Mouse (Mus musculus) kidney, embryonic 15.5 days (tissue): ENCODE measurements around the gene Fam163a. TPM values are rescaled to one million over a fixed set of nuclear protein-coding genes. Genes with fewer than 3 reads are reported as not detected.

ENCODE experiments used
- ATAC-seq: fragments of 200-750 bp; cut with Nextera tagmentation; replicated peaks from 2 replicates; pipeline ENCODE4 v1.8.0; 2017; ENCODE audit warnings: moderate TSS enrichment; ENCODE audit not compliant: low FRiP score
- H3K27ac ChIP-seq: fragments of 300-500 bp; sonication (generic); 2 replicates; pipeline ENCODE4 v1.5.1; 2015; ENCODE audit warnings: mild to moderate bottlenecking, inconsistent platforms
- H3K27me3 ChIP-seq: fragments of 300-500 bp; sonication (generic); 2 replicates; pipeline ENCODE4 v1.6.1; 2015; ENCODE audit warnings: inconsistent platforms
- H3K36me3 ChIP-seq: fragments of 300-500 bp; sonication (generic); 2 replicates; pipeline ENCODE4 v1.6.1; 2015; ENCODE audit warnings: inconsistent platforms
- H3K4me1 ChIP-seq: fragments of 300-500 bp; sonication (generic); 2 replicates; pipeline ENCODE4 v1.6.1; 2015; ENCODE audit warnings: inconsistent platforms
- H3K4me2 ChIP-seq: fragments of 300-500 bp; sonication (generic); 2 replicates; pipeline ENCODE4 v1.6.1; 2015; ENCODE audit warnings: moderate library complexity, mild to moderate bottlenecking, inconsistent platforms
- H3K4me3 ChIP-seq: fragments of 300-500 bp; sonication (generic); replicated peaks from 2 replicates; pipeline ENCODE4 v1.5.1; 2015; ENCODE audit warnings: mild to moderate bottlenecking, inconsistent platforms
- H3K9ac ChIP-seq: fragments of 300-500 bp; sonication (generic); 2 replicates; pipeline ENCODE4 v1.6.1; 2015; ENCODE audit warnings: mild to moderate bottlenecking, inconsistent platforms
- H3K9me3 ChIP-seq: fragments of 300-500 bp; sonication (generic); replicated peaks from 2 replicates; pipeline ENCODE4 v1.6.1; 2016; ENCODE audit warnings: inconsistent platforms
- WGBS: fragments of 180-500 bp; shearing (Covaris S2); methylation state at CpG from one replicate; pipeline ENCODE4 v1.1.7; 2015; ENCODE audit warnings: mixed read lengths; 5-methylcytosine and 5-hydroxymethylcytosine counted together
- polyA plus RNA-seq: library from polyadenylated mRNA; unstranded; fragments of >200 nt; fragmentation: Nextera tagmentation; extraction: Ambion mirVana; gene quantifications from 2 replicates; pipeline ENCODE4 v1.2.1, GENCODE M21; 2015

Fam163a gene
- polyA plus RNA-seq, 1 experiment from 2014 or later = 1.5 TPM

GRCm38 (mm10) chr1:156193292-156193691, 11.5 kb downstream of the Fam163a start:
- no peak overlapping the region for H3K4me2 ChIP-seq
- no peaks in the 10 kb centered on the region for H3K9me3 ChIP-seq
- H3K4me1 ChIP-seq = 0 out of 2 replicates have a peak, but pooled peaks cover 2% of the 10 kb centered on the region
- no peaks in the 10 kb centered on the region for H3K36me3 ChIP-seq
- H3K27me3 ChIP-seq = peaks cover 75% of the 10 kb centered on the region
- no peak overlapping the region for H3K4me3 ChIP-seq
- H3K9ac ChIP-seq = no peak overlapping the region
- no peak overlapping the region for H3K27ac ChIP-seq
- 24% methylated on average over 7 of the region's 7 CpGs for WGBS
- no peak for ATAC-seq

- ATAC-seq = no peak
- 0 out of 2 replicates have a peak, but pooled peaks cover 2% of the 10 kb centered on the region for H3K4me1 ChIP-seq
- no peak overlapping the region for H3K4me3 ChIP-seq
- no peaks in the 10 kb centered on the region for H3K9me3 ChIP-seq
- H3K9ac ChIP-seq = no peak overlapping the region
- H3K27me3 ChIP-seq = peaks cover 75% of the 10 kb centered on the region
- no peak overlapping the region for H3K4me2 ChIP-seq
- WGBS = 61% methylated on average over 7 of the region's 7 CpGs
- H3K36me3 ChIP-seq = no peaks in the 10 kb centered on the region
- no peak overlapping the region for H3K27ac ChIP-seq
Measured at GRCm38 (mm10) chr1:156192853-156193252, 12.0 kb downstream of the Fam163a start.

- H3K36me3 ChIP-seq = no peaks in the 10 kb centered on the region
- no peak overlapping the region for H3K4me3 ChIP-seq
- H3K27ac ChIP-seq = no peak overlapping the region
- peaks cover 33% of the 10 kb centered on the region for H3K4me1 ChIP-seq
- 90% methylated on average over 3 of the region's 3 CpGs for WGBS
- H3K4me2 ChIP-seq = no peak overlapping the region
- peaks cover 71% of the 10 kb centered on the region for H3K27me3 ChIP-seq
- H3K9me3 ChIP-seq = peaks cover 5% of the 10 kb centered on the region; the same call in 1 of the 2 replicates
- ATAC-seq = no peak
- no peak overlapping the region for H3K9ac ChIP-seq
Measured at GRCm38 (mm10) chr1:156186646-156187045, 18.2 kb downstream of the Fam163a start.

DNA sequence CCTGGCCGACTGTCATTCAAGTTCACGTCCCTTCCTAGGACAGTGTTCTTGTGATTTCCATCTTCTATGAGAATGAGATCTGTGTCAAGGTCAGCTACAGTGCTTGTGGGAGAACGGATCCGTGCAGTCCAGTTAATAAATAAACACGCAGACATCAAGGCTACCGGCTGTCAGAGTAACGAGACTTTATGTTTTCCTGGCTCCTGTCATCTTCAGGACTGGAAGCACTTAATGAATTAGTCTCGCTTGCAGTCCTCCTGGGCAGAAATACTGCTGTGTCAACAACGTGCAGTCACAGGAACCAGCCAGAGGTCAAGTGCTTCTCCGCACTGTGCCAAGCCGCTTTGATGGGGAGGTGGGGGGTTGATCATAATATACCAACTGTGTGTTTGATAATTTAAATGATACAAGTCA, 20.7 kb downstream of the Fam163a start:
- Histone ChIP-seq H3K27ac (peak overlapping the region; percentile 57), H3K36me3 (no peaks in the 10 kb centered on the region), H3K4me3 (no peak overlapping the region), H3K27me3 (peaks cover 77% of the 10 kb centered on the region), H3K4me2 (peak overlapping the region; percentile 41), H3K9me3 (peaks cover 5% of the 10 kb centered on the region; the same call in 1 of the 2 replicates), H3K4me1 (peaks cover 30% of the 10 kb centered on the region), H3K9ac (no peak overlapping the region)
- ATAC-seq = peak; percentile 89
- WGBS = under 1% methylated on average over 11 of the region's 11 CpGs

DNA sequence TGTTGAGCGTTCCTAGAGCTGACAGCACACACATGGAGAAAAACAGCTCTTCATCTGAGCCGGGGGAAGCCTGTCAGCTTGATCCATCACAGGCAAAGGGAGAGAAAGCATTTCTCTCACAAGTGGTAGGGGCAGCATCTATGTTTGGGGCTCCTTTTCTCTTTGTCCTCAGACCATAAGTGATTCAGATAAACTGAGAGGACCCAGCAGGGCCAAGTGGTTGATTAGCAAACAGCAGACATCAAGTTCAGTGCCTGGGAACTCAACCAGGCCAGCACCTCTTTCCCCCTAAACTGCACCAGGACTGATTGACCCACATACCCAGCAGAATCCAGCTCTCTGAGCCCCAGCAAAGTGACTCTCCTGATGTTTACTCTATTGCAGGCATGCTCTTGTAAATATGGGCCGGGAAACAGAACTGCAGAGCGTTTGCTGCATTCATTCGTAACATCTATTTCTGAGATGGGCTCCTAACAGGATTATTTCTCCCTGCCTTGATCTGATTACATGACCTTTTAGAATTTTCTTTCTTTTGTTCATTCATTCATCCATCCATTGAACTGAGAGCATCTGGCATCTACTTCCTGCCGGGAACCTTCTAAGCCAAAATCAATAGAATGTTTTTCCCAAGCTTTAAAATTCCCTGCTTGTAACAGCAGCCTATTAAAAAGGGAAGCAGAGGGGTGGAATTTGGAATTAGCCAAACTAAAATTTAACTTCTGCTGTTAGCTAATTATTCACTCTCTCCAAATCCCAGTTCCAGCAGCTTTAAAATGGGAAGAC, 21.5 kb downstream of the Fam163a start:
- Histone ChIP-seq H3K4me2 (peak overlapping the region; percentile 41; the same call in 1 of the 2 replicates), H3K4me1 (peaks cover 30% of the 10 kb centered on the region), H3K4me3 (no peak overlapping the region), H3K9ac (no peak overlapping the region), H3K27ac (peak overlapping the region; percentile 57), H3K9me3 (peaks cover 5% of the 10 kb centered on the region; the same call in 1 of the 2 replicates), H3K27me3 (peaks cover 77% of the 10 kb centered on the region), H3K36me3 (no peaks in the 10 kb centered on the region)
- peak; percentile 7; the same call in 1 of the 2 replicates for ATAC-seq
- 35% methylated on average over 6 of the region's 6 CpGs for WGBS

DNA sequence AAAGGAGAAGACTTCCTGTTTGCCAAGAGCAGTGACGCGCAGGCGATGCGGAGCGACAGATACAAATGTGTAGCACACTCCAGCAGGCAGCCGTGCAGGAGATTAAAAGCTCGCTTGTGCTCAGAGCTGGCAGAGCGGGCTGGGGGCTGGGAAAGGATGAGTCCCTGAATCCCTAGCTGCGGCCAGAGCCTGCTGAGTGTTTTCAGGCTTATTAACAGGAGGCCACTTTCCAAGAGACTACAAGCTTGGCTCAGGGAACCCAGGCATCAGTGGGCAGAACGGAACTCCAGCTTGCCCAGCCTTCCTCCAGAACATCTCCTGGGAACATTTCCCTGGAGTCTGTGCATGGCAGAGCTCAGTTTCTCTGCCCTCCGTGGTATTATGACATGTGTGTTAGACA, 25.0 kb downstream of the Fam163a start:
- 35% methylated on average over 11 of the region's 11 CpGs for WGBS
- ATAC-seq = no peak
- no peaks in the 10 kb centered on the region for H3K9me3 ChIP-seq

DNA sequence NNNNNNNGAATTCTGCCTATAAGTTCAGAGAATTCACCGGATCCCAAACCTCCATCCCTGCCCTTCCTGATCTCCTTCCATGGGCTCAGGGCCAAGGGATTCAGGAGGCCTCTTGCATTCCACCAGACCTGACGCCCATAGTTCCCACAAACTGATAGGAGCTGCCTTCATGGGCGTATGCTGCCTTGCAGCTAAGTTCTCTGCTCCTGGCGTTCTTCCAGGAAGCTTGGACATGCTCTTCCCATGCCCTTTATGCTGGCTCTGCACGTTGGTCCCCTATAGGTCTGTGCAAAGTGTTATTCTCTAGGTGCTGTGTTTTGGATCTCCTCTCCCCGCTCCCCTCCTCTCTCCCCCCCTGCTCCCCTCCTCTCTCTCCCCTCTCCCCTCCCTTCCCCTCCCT, 36.1 kb downstream of the Fam163a start:
- Histone ChIP-seq H3K4me3 (no peak overlapping the region), H3K4me1 (0 out of 2 replicates have a peak, but pooled peaks cover 3% of the 10 kb centered on the region), H3K27me3 (peaks cover 21% of the 10 kb centered on the region), H3K4me2 (no peak overlapping the region), H3K9me3 (no peaks in the 10 kb centered on the region; the same call in 1 of the 2 replicates), H3K9ac (no peak overlapping the region), H3K36me3 (no peaks in the 10 kb centered on the region), H3K27ac (no peak overlapping the region)
- ATAC-seq = no peak
- 45% methylated on average over 6 of the region's 6 CpGs for WGBS

More for the DNA sequence above, 25.0 kb downstream of the Fam163a start:
- peaks cover 28% of the 10 kb centered on the region for H3K4me1 ChIP-seq
- no peak overlapping the region for H3K4me3 ChIP-seq
- H3K36me3 ChIP-seq = no peaks in the 10 kb centered on the region
- H3K27ac ChIP-seq = no peak overlapping the region
- H3K4me2 ChIP-seq = 0 out of 2 replicates have a peak overlapping the region, but pooled peaks have one; percentile 1
- H3K27me3 ChIP-seq = peaks cover 58% of the 10 kb centered on the region
- H3K9ac ChIP-seq = no peak overlapping the region

GRCm38 (mm10) chr1:156116770-156117169, 88.1 kb downstream of the Fam163a start:
- Histone ChIP-seq H3K4me3 (no peak overlapping the region), H3K36me3 (no peaks in the 10 kb centered on the region), H3K9ac (no peak overlapping the region), H3K27me3 (peaks cover 41% of the 10 kb centered on the region), H3K27ac (no peak overlapping the region), H3K4me2 (no peak overlapping the region), H3K4me1 (peaks cover 12% of the 10 kb centered on the region), H3K9me3 (no peaks in the 10 kb centered on the region)
- 54% methylated on average over 3 of the region's 3 CpGs for WGBS
- ATAC-seq = no peak

GRCm38 (mm10) chr1:156113884-156114499, 90.8 kb downstream of the Fam163a start:
- H3K4me2 ChIP-seq = no peak overlapping the region
- no peaks in the 10 kb centered on the region for H3K36me3 ChIP-seq
- H3K4me1 ChIP-seq = peaks cover 16% of the 10 kb centered on the region
- no peak overlapping the region for H3K4me3 ChIP-seq
- H3K9me3 ChIP-seq = no peaks in the 10 kb centered on the region
- no peak for ATAC-seq
- H3K27ac ChIP-seq = no peak overlapping the region
- no peak overlapping the region for H3K9ac ChIP-seq
- peaks cover 66% of the 10 kb centered on the region for H3K27me3 ChIP-seq
- 73% methylated on average over 8 of the region's 8 CpGs for WGBS

DNA sequence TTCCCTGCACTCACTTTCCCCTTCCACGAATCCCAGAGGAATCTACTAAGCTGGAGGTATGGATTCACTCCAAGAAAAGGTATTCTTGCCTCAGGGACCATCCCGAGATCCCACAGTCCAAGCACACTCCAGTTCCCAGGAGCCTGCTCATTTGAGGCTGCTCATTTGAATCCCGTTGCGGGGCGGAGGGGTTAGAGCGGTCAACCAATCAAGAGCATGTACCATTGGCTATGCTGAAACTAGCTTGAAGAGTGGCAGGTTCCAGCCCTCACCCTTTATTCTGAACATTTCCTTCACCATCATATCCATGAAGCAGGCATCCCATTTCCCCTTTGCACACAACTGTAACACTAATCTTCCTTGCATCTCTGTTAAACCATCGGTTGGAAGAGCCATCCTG, 92.7 kb downstream of the Fam163a start:
- 55% methylated on average over 7 of the region's 7 CpGs for WGBS
- H3K4me2 ChIP-seq = peak overlapping the region; percentile 22; the same call in 1 of the 2 replicates
- H3K36me3 ChIP-seq = no peaks in the 10 kb centered on the region
- H3K4me1 ChIP-seq = peaks cover 29% of the 10 kb centered on the region
- ATAC-seq = no peak
- no peaks in the 10 kb centered on the region for H3K9me3 ChIP-seq
- no peak overlapping the region for H3K4me3 ChIP-seq
- H3K27me3 ChIP-seq = peaks cover 72% of the 10 kb centered on the region
- no peak overlapping the region for H3K9ac ChIP-seq
- H3K27ac ChIP-seq = no peak overlapping the region

DNA sequence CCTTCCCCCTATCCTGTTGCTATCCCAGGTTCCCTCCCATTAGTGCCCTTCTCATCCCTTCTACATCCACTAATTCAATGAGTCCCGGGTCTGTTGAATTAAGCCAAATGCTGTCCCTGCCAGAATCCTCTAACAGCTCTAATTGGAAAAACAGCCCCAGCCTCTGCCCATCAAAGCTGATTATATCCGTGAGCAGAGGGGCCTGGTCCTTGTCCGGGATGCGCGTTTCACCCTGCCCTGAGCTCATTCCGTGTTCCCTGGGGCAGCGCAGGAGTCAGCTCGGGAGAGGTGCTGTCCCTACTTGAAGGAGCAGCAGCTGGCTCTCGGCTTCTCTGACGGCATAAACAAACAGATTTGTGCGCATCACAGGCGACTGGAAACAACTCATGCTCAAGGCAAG, 93.1 kb downstream of the Fam163a start:
- Histone ChIP-seq H3K9ac (no peak overlapping the region), H3K4me2 (peak overlapping the region; percentile 22; the same call in 1 of the 2 replicates), H3K4me1 (peaks cover 29% of the 10 kb centered on the region), H3K4me3 (no peak overlapping the region), H3K27ac (no peak overlapping the region), H3K9me3 (no peaks in the 10 kb centered on the region), H3K27me3 (peaks cover 72% of the 10 kb centered on the region), H3K36me3 (no peaks in the 10 kb centered on the region)
- WGBS = 21% methylated on average over 12 of the region's 12 CpGs
- no peak for ATAC-seq

- Histone ChIP-seq H3K27ac (no peak overlapping the region), H3K9me3 (no peaks in the 10 kb centered on the region), H3K4me3 (no peak overlapping the region), H3K36me3 (no peaks in the 10 kb centered on the region), H3K4me1 (peaks cover 29% of the 10 kb centered on the region), H3K9ac (no peak overlapping the region), H3K4me2 (no peak overlapping the region), H3K27me3 (peaks cover 79% of the 10 kb centered on the region)
- ATAC-seq = no peak
- 83% methylated on average over 9 of the region's 9 CpGs for WGBS
Measured at GRCm38 (mm10) chr1:156111090-156111489, 93.7 kb downstream of the Fam163a start.
